Mouse (Mus musculus) kidney, embryonic 14.5 days (tissue): ENCODE data around the gene Polr3h. TPM values are rescaled to one million over a fixed set of nuclear protein-coding genes. Genes with fewer than 3 reads are reported as not detected.

ENCODE experiments used
- ATAC-seq: fragments of 200-750 bp; cut with Nextera tagmentation; 2 replicates; pipeline ENCODE4 v1.8.0; 2017; ENCODE audit warnings: moderate number of reproducible peaks, mild to moderate bottlenecking, moderate TSS enrichment, moderate library complexity; ENCODE audit not compliant: low FRiP score, low TSS enrichment
- H3K27ac ChIP-seq: fragments of 300-500 bp; sonication (generic); 2 replicates; pipeline ENCODE4 v1.5.1; 2014; ENCODE audit warnings: low read depth, mild to moderate bottlenecking, low read length, moderate library complexity, mixed read lengths
- H3K27me3 ChIP-seq: fragments of 300-500 bp; sonication (generic); 2 replicates; pipeline ENCODE4 v1.6.1; 2014; ENCODE audit warnings: mild to moderate bottlenecking, low read length; ENCODE audit not compliant: control insufficient read depth, insufficient read depth
- H3K36me3 ChIP-seq: fragments of 300-500 bp; sonication (generic); 2 replicates; pipeline ENCODE4 v1.6.1; 2014; ENCODE audit warnings: low read length, mixed read lengths; ENCODE audit not compliant: control insufficient read depth, insufficient read depth
- H3K4me1 ChIP-seq: fragments of 300-500 bp; sonication (generic); 2 replicates; pipeline ENCODE4 v1.6.1; 2014; ENCODE audit warnings: low read length, mixed read lengths; ENCODE audit not compliant: control insufficient read depth, insufficient read depth
- H3K4me2 ChIP-seq: fragments of 300-500 bp; sonication (generic); replicated peaks from 2 replicates; pipeline ENCODE4 v1.6.1; 2014; ENCODE audit warnings: low read depth, mild to moderate bottlenecking, low read length
- H3K4me3 ChIP-seq: fragments of 300-500 bp; sonication (generic); 2 replicates; pipeline ENCODE4 v1.5.1; 2014; ENCODE audit warnings: mild to moderate bottlenecking, low read length
- H3K9ac ChIP-seq: fragments of 300-500 bp; sonication (generic); 2 replicates; pipeline ENCODE4 v1.6.1; 2014; ENCODE audit warnings: low read depth, mild to moderate bottlenecking, low read length, moderate library complexity
- H3K9me3 ChIP-seq: fragments of 300-500 bp; sonication (generic); 2 replicates; pipeline ENCODE4 v1.6.1; 2016; ENCODE audit warnings: low read length; ENCODE audit not compliant: control insufficient read depth
- WGBS: fragments of 180-500 bp; shearing (Covaris S2); extraction: QIAGEN DNeasy Blood & Tissue Kit; methylation state at CpG from one replicate; pipeline ENCODE4 v1.1.7; 2014; 5-methylcytosine and 5-hydroxymethylcytosine counted together
- polyA plus RNA-seq: library from polyadenylated mRNA; unstranded; fragments of >200 nt; fragmentation: Nextera tagmentation; extraction: Ambion mirVana; gene quantifications from 2 replicates; pipeline ENCODE4 v1.2.1, GENCODE M21; 2014

Polr3h gene
- polyA plus RNA-seq, 1 experiment from 2014 or later, result 78.9 TPM

DNA sequence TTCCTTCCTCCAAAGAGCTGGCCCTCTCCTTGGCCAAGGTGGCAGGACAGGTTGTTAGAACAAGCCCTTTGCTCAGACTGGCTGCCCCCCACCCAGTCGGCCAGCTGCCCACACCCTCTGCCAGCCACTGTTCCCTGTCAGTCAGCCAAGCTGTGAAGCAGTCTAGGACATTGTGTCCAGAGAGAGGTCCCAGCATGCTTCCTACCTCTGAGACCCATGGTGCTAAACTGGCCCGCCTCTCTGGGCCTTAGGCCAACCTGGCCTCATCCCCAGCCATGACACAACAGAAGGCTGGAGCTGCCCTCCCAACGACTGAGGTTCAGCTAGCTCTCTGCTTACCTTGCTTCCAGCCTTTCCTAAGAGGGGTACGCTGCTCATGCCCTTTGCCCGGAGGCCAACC lies 86.4 kb downstream of the Polr3h start:
- Histone ChIP-seq H3K27ac (no peak overlapping the region), H3K4me3 (no peak overlapping the region), H3K9ac (no peak overlapping the region), H3K36me3 (no peaks in the 10 kb centered on the region), H3K27me3 (no peaks in the 10 kb centered on the region), H3K9me3 (no peaks in the 10 kb centered on the region), H3K4me1 (peaks cover 7% of the 10 kb centered on the region), H3K4me2 (no peak overlapping the region)
- 62% methylated on average over 5 of the region's 5 CpGs for WGBS
- no peak for ATAC-seq

DNA sequence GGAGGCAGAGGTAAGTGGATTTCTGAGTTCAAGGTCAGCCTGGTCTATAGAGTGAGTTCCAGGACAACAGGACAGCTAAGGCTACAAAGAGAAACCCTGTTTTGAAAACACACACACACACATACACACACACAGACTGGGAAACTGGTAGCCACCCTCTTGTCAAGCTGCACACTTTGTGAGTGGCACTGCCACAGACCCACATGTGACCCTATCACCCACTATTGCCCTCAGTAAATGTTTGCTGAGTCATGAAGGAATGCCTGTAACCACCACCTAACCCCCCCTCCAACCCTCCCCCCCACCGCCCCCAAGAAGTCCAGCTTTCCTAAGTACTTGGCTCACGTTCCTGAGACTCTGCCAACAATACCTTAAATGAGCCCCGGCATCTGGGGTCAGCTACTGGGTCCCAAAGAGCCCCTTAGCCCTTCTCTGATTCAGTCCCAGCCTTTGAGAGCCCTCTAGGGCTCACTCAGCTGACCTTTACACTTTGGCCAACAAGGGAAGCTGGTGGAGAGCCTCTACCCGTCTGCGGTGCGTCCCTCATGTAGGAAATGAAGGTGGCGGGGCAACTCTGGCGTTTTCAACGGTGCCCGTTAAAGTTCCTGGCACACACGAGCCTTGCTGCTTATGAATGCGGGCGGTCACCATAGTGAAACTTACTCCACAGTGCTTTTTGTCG lies 87.3 kb downstream of the Polr3h start:
- H3K27me3 ChIP-seq, result no peaks in the 10 kb centered on the region
- no peak overlapping the region for H3K9ac ChIP-seq
- H3K36me3 ChIP-seq, result no peaks in the 10 kb centered on the region
- 73% methylated on average over 14 of the region's 14 CpGs for WGBS
- H3K4me1 ChIP-seq, result peaks cover 7% of the 10 kb centered on the region
- no peak overlapping the region for H3K4me3 ChIP-seq
- no peak overlapping the region for H3K27ac ChIP-seq
- no peak overlapping the region for H3K4me2 ChIP-seq
- no peak for ATAC-seq
- no peaks in the 10 kb centered on the region for H3K9me3 ChIP-seq

Other genes starting within 250 kb of the Polr3h start
- 5.0 and 5.3 TPM in 2 replicates for gene Chadl, start 229.0 kb downstream of the Polr3h start, polyA plus RNA-seq
- 46.3 and 60.5 TPM in 2 replicates for gene Zc3h7b, start 181.2 kb downstream of the Polr3h start, polyA plus RNA-seq
- 85.0 and 100.0 TPM in 2 replicates for gene Rangap1, start 180.7 kb downstream of the Polr3h start, polyA plus RNA-seq
- gene Tef, start 123.8 kb downstream of the Polr3h start, polyA plus RNA-seq, result 16.1 and 19.2 TPM in 2 replicates
- 19.4 and 24.1 TPM in 2 replicates for gene Tob2, start 67.4 kb downstream of the Polr3h start, polyA plus RNA-seq
- gene Phf5a, start 54.3 kb downstream of the Polr3h start, polyA plus RNA-seq, result 192 and 223 TPM in 2 replicates
- 123 and 191 TPM in 2 replicates for gene Aco2, start 53.9 kb downstream of the Polr3h start, polyA plus RNA-seq
- gene Csdc2, start 10.5 kb upstream of the Polr3h start, polyA plus RNA-seq, result 17.5 and 28.1 TPM in 2 replicates
- gene Pmm1, start 34.7 kb upstream of the Polr3h start, polyA plus RNA-seq, result 28.3 and 33.0 TPM in 2 replicates
- not detected in 2 replicates for gene 1700029P11Rik, start 54.3 kb upstream of the Polr3h start, polyA plus RNA-seq
- gene Xrcc6, start 61.6 kb upstream of the Polr3h start, polyA plus RNA-seq, result 71.9 and 87.6 TPM in 2 replicates
- 18.9 and 33.0 TPM in 2 replicates for gene Desi1, start 107.6 kb upstream of the Polr3h start, polyA plus RNA-seq
- gene Snu13, start 121.4 kb upstream of the Polr3h start, polyA plus RNA-seq, result 342 and 399 TPM in 2 replicates
- gene 4930407I10Rik, start 132.9 kb upstream of the Polr3h start, polyA plus RNA-seq, result not detected in 2 replicates
- gene Mei1, start 143.8 kb upstream of the Polr3h start, polyA plus RNA-seq, result 0.07 TPM in 1 of 2 replicates, not detected in the other
- gene Ccdc134, start 201.7 kb upstream of the Polr3h start, polyA plus RNA-seq, result 12.8 and 19.6 TPM in 2 replicates
- gene Srebf2, start 220.9 kb upstream of the Polr3h start, polyA plus RNA-seq, result 76.9 and 114 TPM in 2 replicates